Mouse (Mus musculus): ENCODE data around the gene Ankrd37. TPM values are rescaled to one million over a fixed set of nuclear protein-coding genes. Genes with fewer than 3 reads are reported as not detected.
A peak's percentile ranks its signal among the peaks of the same experiment; 100 is the strongest.

Ankrd37 gene
- total and polyA plus RNA-seq, 3 experiments: 15.2 to 110 (median 49.1) TPM

GRCm38 (mm10) chr8:46022203-46022602 lies 16.7 kb upstream of the Ankrd37 start:
- H3K9me3 ChIP-seq (replicated peaks): no peaks in the 10 kb centered on the region
- ATAC-seq (ENCODE audit: extremely low read depth, insufficient number of reproducible peaks, low FRiP score, poor library complexity, severe bottlenecking) (no peak), DNase-seq (ENCODE audit: low spot score) (no peak)
- no peak overlapping the region for H3K4me3 ChIP-seq (ENCODE audit: low read depth, low read length)
- H3K36me3 ChIP-seq (replicated peaks): peaks cover 32% of the 10 kb centered on the region
- no peaks in the 10 kb centered on the region for H3K27me3 ChIP-seq (ENCODE audit: insufficient read depth, low read length)
- no peaks in the 10 kb centered on the region for H3K4me1 ChIP-seq (ENCODE audit: insufficient read depth, low read depth, low read length)
- TF ChIP-seq POLR2AphosphoS5 (IDR thresholded peaks at IDR 0.05; ENCODE audit: insufficient replicate concordance, low read depth, low read length) (no peak), CTCF (IDR thresholded peaks at IDR 0.05; ENCODE audit: low read depth, low read length) (no peak), GATA1 (IDR thresholded peaks at IDR 0.05; ENCODE audit: borderline replicate concordance, low read length) (no peak), GATA2 (IDR thresholded peaks at IDR 0.05; ENCODE audit: borderline replicate concordance, low read depth, low read length) (no peak), TAL1 (conservative IDR thresholded peaks at IDR 0.05; ENCODE audit: low read depth, low read length) (no peak)

GRCm38 (mm10) chr8:46010746-46011680 lies 5.5 kb upstream of the Ankrd37 start:
- Histone ChIP-seq H3K9me3 (replicated peaks) (no peaks in the 10 kb centered on the region; the same call in 1 of the 2 replicates), H3K27me3 (ENCODE audit: insufficient read depth, low read length) (peaks cover 3% of the 10 kb centered on the region; the same call in 1 of the 2 replicates), H3K4me1 (ENCODE audit: insufficient read depth, low read depth, low read length) (peaks cover 11% of the 10 kb centered on the region), H3K36me3 (replicated peaks) (no peaks in the 10 kb centered on the region), H3K4me3 (ENCODE audit: low read depth, low read length) (no peak overlapping the region)
- ATAC-seq (ENCODE audit: extremely low read depth, insufficient number of reproducible peaks, low FRiP score, poor library complexity, severe bottlenecking) (no peak), DNase-seq (ENCODE audit: low spot score) (no peak)
- no peak for TF ChIP-seq GATA2 (IDR thresholded peaks at IDR 0.05; ENCODE audit: borderline replicate concordance, low read depth, low read length)
- no peak for TF ChIP-seq CTCF (IDR thresholded peaks at IDR 0.05; ENCODE audit: low read depth, low read length)
- no peak for TF ChIP-seq TAL1 (conservative IDR thresholded peaks at IDR 0.05; ENCODE audit: low read depth, low read length)
- TF ChIP-seq POLR2AphosphoS5 (IDR thresholded peaks at IDR 0.05; ENCODE audit: insufficient replicate concordance, low read depth, low read length): no peak
- no peak for TF ChIP-seq GATA1 (IDR thresholded peaks at IDR 0.05; ENCODE audit: borderline replicate concordance, low read length)

- Histone ChIP-seq H3K36me3 (replicated peaks) (no peaks in the 10 kb centered on the region), H3K9me3 (replicated peaks) (no peaks in the 10 kb centered on the region; the same call in 1 of the 2 replicates), H3K27me3 (ENCODE audit: insufficient read depth, low read length) (peaks cover 3% of the 10 kb centered on the region; the same call in 1 of the 2 replicates), H3K4me1 (ENCODE audit: insufficient read depth, low read depth, low read length) (peaks cover 18% of the 10 kb centered on the region), H3K4me3 (ENCODE audit: low read depth, low read length) (no peak overlapping the region)
- DNase-seq (ENCODE audit: low spot score) (no peak), ATAC-seq (ENCODE audit: extremely low read depth, insufficient number of reproducible peaks, low FRiP score, poor library complexity, severe bottlenecking) (peak; percentile 40)
- TF ChIP-seq GATA1 (IDR thresholded peaks at IDR 0.05; ENCODE audit: borderline replicate concordance, low read length) (no peak), TAL1 (conservative IDR thresholded peaks at IDR 0.05; ENCODE audit: low read depth, low read length) (no peak), POLR2AphosphoS5 (IDR thresholded peaks at IDR 0.05; ENCODE audit: insufficient replicate concordance, low read depth, low read length) (no peak), GATA2 (IDR thresholded peaks at IDR 0.05; ENCODE audit: borderline replicate concordance, low read depth, low read length) (no peak), CTCF (IDR thresholded peaks at IDR 0.05; ENCODE audit: low read depth, low read length) (no peak)
Observed at GRCm38 (mm10) chr8:46010306-46010705, 4.8 kb upstream of the Ankrd37 start.

GRCm38 (mm10) chr8:46007050-46007672 lies 1.7 kb upstream of the Ankrd37 start:
- H3K4me3 ChIP-seq (ENCODE audit: low read depth, low read length): no peak overlapping the region
- peaks cover 3% of the 10 kb centered on the region; the same call in 1 of the 2 replicates for H3K27me3 ChIP-seq (ENCODE audit: insufficient read depth, low read length)
- no peaks in the 10 kb centered on the region for H3K36me3 ChIP-seq (replicated peaks)
- no peak for ATAC-seq (ENCODE audit: extremely low read depth, insufficient number of reproducible peaks, low FRiP score, poor library complexity, severe bottlenecking)
- H3K9me3 ChIP-seq (replicated peaks): no peaks in the 10 kb centered on the region; the same call in 1 of the 2 replicates
- no peak for DNase-seq (ENCODE audit: low spot score)
- no peak for TF ChIP-seq GATA2 (IDR thresholded peaks at IDR 0.05; ENCODE audit: borderline replicate concordance, low read depth, low read length)
- TF ChIP-seq POLR2AphosphoS5 (IDR thresholded peaks at IDR 0.05; ENCODE audit: insufficient replicate concordance, low read depth, low read length): no peak
- no peak for TF ChIP-seq GATA1 (IDR thresholded peaks at IDR 0.05; ENCODE audit: borderline replicate concordance, low read length)
- TF ChIP-seq CTCF (IDR thresholded peaks at IDR 0.05; ENCODE audit: low read depth, low read length): no peak
- no peak for TF ChIP-seq TAL1 (conservative IDR thresholded peaks at IDR 0.05; ENCODE audit: low read depth, low read length)
- H3K4me1 ChIP-seq (ENCODE audit: insufficient read depth, low read depth, low read length): peaks cover 32% of the 10 kb centered on the region

DNA sequence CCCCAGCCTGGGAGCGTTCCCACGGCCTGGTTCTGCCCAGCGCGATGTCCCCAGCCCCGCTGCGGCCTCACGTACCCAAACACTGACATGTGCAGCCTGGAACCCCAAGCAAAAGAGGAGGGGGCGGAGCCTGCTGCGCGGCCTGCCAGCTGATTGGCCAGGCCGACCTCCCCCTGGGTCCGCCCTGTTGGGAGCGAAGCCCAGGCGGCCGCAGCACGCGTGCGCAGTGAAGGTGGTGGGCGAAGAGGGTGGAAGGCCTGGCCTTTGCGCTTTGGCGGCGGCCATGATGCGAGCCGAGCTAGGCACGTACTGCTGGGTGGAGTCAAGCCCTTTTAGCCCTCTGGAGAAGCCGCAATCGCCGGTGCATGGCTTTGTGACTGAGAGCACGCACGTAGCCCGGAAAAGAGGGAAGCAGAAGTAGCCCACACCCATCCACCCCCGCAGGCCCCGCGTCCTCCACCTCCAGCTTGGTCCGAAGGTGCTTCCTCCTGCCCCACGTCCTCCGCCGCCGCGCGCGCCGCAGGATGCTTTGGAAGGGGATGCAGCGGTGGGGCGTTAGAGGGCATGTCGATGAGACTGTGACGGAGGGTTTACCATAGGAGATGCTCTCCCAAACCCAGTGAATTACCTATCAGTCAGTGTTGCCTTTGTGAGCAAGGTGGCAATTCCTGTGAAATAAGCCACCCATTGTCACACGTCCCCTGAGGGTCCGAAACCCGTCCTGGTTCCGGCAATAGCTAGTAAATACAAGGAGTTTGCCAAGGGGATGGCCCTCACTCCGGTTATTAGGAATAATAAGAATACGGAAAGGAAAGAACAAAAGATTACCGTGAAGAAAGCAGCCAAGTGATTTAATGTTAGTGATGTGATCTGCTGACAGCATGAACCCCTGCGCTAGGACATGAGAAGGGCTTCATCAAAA lies 5.5 kb downstream of the Ankrd37 start:
- no peak for TF ChIP-seq GATA1 (IDR thresholded peaks at IDR 0.05; ENCODE audit: borderline replicate concordance, low read length)
- no peak for TF ChIP-seq CTCF (IDR thresholded peaks at IDR 0.05; ENCODE audit: low read depth, low read length)
- peaks cover 42% of the 10 kb centered on the region for H3K4me1 ChIP-seq (ENCODE audit: insufficient read depth, low read depth, low read length)

More for the DNA sequence above, 5.5 kb downstream of the Ankrd37 start:
- Histone ChIP-seq H3K36me3 (replicated peaks) (peaks cover 29% of the 10 kb centered on the region), H3K27me3 (ENCODE audit: insufficient read depth, low read length) (no peaks in the 10 kb centered on the region), H3K9me3 (replicated peaks) (no peaks in the 10 kb centered on the region), H3K4me3 (ENCODE audit: low read depth, low read length) (peak overlapping the region; percentile 82)
- peak; percentile 98 for DNase-seq (ENCODE audit: low spot score)
- peak; percentile 90 for ATAC-seq (ENCODE audit: extremely low read depth, insufficient number of reproducible peaks, low FRiP score, poor library complexity, severe bottlenecking)
